Mouse (Mus musculus): ENCODE measurements around the gene Pheta1.

Gene Pheta1

GRCm38 (mm10) chr5:121848743-121849142 is at the start of gene Pheta1:
Gene Pheta1, plus strand, starts transcription at chr5:121848984.
- DNase-seq (ENCODE audit: low read depth, low spot score), result peak; percentile 89

GRCm38 (mm10) chr5:121807186-121807585 is 41.6 kb upstream of the Pheta1 start:
- peak; percentile 67 for DNase-seq (ENCODE audit: low read depth, low spot score)

GRCm38 (mm10) chr5:121808202-121808601 is 40.6 kb upstream of the Pheta1 start:
- no peak for DNase-seq (ENCODE audit: low read depth, low spot score)

GRCm38 (mm10) chr5:121809667-121810224 is 39.0 kb upstream of the Pheta1 start:
- DNase-seq (ENCODE audit: low read depth, low spot score), result no peak

GRCm38 (mm10) chr5:121810331-121811151 is 38.2 kb upstream of the Pheta1 start:
- DNase-seq (ENCODE audit: low read depth, low spot score), result no peak

GRCm38 (mm10) chr5:121811485-121811931 is 37.3 kb upstream of the Pheta1 start:
- no peak for DNase-seq (ENCODE audit: low read depth, low spot score)

GRCm38 (mm10) chr5:121812526-121813243 is 36.1 kb upstream of the Pheta1 start:
- DNase-seq (ENCODE audit: low read depth, low spot score), result no peak

GRCm38 (mm10) chr5:121813744-121814143 is 35.0 kb upstream of the Pheta1 start:
- no peak for DNase-seq (ENCODE audit: low read depth, low spot score)

GRCm38 (mm10) chr5:121815067-121815466 is 33.7 kb upstream of the Pheta1 start:
- DNase-seq (ENCODE audit: low read depth, low spot score), result peak; percentile 87

- no peak for DNase-seq (ENCODE audit: low read depth, low spot score)
Measured at GRCm38 (mm10) chr5:121815867-121816380, 32.9 kb upstream of the Pheta1 start.

GRCm38 (mm10) chr5:121816611-121817010 is 32.2 kb upstream of the Pheta1 start:
- DNase-seq (ENCODE audit: low read depth, low spot score), result no peak

- no peak for DNase-seq (ENCODE audit: low read depth, low spot score)
Measured at GRCm38 (mm10) chr5:121817551-121817950, 31.2 kb upstream of the Pheta1 start.

- DNase-seq (ENCODE audit: low read depth, low spot score), result no peak
Measured at GRCm38 (mm10) chr5:121818401-121818800, 30.4 kb upstream of the Pheta1 start.

GRCm38 (mm10) chr5:121818862-121819261 is 29.9 kb upstream of the Pheta1 start:
- DNase-seq (ENCODE audit: low read depth, low spot score), result no peak

GRCm38 (mm10) chr5:121819559-121819958 is 29.2 kb upstream of the Pheta1 start:
- DNase-seq (ENCODE audit: low read depth, low spot score), result no peak

GRCm38 (mm10) chr5:121820161-121820560 is 28.6 kb upstream of the Pheta1 start:
- peak; percentile 81 for DNase-seq (ENCODE audit: low read depth, low spot score)

GRCm38 (mm10) chr5:121820657-121821056 is 28.1 kb upstream of the Pheta1 start:
- no peak for DNase-seq (ENCODE audit: low read depth, low spot score)

- no peak for DNase-seq (ENCODE audit: low read depth, low spot score)
Measured at GRCm38 (mm10) chr5:121821116-121821515, 27.7 kb upstream of the Pheta1 start.

- no peak for DNase-seq (ENCODE audit: low read depth, low spot score)
Measured at GRCm38 (mm10) chr5:121821552-121821951, 27.2 kb upstream of the Pheta1 start.

- DNase-seq (ENCODE audit: low read depth, low spot score), result no peak
Measured at GRCm38 (mm10) chr5:121822786-121823505, 25.8 kb upstream of the Pheta1 start.

- no peak for DNase-seq (ENCODE audit: low read depth, low spot score)
Measured at GRCm38 (mm10) chr5:121823668-121824067, 25.1 kb upstream of the Pheta1 start.

Data from 3T3-L1 (cell line).